Mouse (Mus musculus) left cerebral cortex, adult 11 months (tissue): ENCODE measurements around the gene Skida1.

Source experiments
- DNase-seq: peaks from one replicate; pipeline ENCODE4 v3.0.0; 2022; ENCODE audit warnings: low spot score

Skida1 gene

DNA sequence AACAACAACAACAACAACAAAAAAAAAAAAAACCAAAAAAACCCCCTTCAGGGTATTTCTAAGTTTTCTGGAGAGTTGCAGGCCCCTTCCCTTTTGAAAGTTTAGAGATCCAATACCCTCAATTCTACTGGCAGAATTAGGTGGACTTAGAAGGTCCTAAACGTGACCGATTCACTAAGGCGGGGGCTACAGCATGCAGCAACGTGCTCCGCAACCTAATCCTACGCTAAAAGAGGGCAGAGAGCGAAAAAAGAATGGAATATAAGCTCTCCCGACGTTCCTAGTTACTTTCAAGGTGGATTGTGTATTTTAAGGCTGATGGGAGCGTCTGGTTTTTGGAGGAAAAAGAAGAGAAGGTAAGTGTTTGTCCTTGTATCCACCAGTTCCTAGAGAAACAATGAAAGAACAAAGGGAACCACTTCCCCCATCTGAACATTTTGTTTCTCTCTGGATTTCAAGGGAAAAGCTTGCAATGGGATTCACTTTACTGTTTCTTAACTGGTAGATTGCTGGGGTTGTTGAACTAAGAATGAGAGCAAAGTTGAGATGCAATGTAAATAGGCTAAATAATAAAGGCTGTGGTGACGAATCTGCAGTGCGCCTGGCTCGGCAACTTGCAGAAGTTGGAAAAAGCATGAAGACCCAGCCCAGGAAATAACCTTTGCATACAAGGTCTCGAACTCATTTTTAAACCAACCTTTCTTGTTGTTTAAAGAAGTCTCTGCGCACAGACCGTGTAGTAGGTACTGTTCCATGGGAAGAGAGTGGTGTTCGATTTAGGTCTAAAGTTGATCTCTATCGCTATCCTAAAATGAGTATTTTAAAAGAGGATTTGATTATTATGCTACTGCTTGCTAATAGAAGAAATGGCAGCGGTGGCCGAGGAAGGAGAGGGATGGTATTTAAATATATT lies 6.4 kb upstream of the Skida1 start, which contains the start of gene Mllt10:
Gene Mllt10, plus strand, starts transcription at position 222 of the 913 bp plus-strand sequence.
- no peak for DNase-seq

GRCm38 (mm10) chr2:18053951-18054530 lies 5.2 kb upstream of the Skida1 start:
- DNase-seq: no peak

- no peak for DNase-seq
These were observed 4.5 kb upstream of the Skida1 start for GRCm38 (mm10) chr2:18053243-18053950.

DNA sequence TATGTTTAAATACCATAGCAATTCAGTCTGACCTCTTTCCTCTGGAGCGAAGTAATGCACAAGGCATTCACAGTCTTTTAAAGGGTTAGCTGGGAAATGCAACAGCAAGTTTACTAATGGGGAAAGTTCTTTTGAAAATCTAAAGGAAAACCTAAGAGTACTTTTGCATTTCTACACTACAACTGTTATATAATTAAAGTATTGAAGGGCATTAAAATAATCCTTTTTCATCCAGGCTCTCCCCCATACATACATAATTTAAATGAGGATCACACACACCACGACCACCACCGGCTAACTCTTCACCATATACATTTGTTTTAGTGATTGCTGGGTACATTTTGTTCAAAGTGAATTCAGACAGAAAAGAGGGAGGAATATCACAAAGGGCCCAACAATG lies 3.7 kb upstream of the Skida1 start:
- no peak for DNase-seq

- no peak for DNase-seq
These were observed 3.0 kb upstream of the Skida1 start for GRCm38 (mm10) chr2:18051831-18052170.

DNA sequence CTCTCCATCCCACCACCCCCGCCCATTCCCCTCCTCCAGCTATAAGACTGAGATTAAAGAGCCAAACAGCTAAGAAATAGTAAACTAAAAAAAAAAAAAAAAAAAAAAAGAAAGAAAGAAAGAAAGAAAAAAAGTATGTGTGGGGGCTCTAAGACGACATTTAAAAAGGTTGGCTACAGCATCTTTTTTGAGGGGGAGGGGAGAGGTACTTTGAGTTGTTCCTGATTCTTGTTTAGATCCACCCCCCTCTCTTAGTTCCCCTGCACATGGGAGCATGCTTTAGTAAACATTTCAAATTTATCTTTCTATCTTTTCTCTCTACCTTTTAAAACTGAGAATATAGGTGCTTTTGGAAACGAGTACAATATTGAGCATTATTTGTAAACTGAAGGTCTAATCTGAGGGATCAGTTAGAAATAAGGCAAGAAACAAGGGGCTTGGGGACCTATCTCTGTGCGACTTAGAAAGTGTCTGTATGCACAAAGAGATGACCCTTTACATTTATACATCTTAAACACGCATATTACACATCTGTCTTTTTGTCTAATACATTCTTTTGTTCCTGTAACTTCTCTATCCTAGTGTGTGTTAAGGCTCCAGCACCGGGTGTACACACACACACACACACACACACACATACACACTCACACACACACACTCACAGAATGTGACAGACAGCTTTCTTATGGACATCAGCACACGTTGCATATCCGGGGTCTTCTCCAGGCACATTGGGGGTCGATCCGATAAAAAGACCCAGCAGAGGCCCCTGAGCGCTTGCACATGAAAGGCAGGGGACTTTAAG lies 2.4 kb upstream of the Skida1 start:
- no peak for DNase-seq

- no peak for DNase-seq
These were observed 1.7 kb upstream of the Skida1 start for GRCm38 (mm10) chr2:18050541-18050985.

- DNase-seq: no peak
These were observed 1.2 kb upstream of the Skida1 start for GRCm38 (mm10) chr2:18050018-18050417.

GRCm38 (mm10) chr2:18049279-18049821 lies 499 bp upstream of the Skida1 start:
- no peak for DNase-seq

DNA sequence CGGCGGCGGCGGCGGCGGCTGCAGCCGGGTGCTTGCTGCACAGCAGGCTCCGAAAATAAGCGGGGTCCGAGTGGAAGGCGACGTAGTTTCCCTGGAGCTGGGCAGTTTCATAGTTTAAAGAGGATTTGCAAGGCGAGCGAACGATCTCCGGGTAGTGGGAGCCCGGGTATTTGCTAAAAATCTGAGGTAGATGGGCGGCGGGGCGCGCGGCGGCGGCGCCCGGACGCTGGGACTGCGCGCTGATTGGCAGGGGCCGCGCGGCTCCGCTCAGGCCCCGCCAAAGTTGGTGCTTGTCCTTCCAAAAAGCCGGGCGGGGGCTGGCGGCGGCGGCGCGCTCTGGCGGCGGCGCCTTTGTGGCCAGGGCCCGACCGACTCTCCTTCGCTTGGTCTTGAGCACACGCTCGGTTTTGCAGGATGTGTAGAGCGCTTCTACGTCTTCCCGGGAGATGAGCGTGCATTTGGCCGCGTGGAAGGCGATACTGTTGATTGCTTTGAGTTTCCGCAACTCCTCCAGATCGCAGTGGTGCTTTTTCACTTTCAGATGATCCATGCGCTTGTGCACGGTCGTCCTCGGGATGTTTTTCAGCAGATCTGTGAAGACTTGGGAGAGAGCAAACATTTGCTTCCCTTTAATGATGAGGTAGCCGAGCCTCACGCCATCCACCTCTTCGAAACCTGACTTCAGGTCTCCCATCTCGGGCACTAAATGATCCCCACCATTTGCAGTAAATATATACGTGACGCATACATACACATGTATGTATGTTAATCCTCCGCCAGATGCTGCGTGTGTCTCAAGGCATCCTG lies 1.0 kb downstream of the Skida1 start:
- DNase-seq: peak; percentile 48

- DNase-seq: peak; percentile 44
These were observed 1.8 kb downstream of the Skida1 start for GRCm38 (mm10) chr2:18046758-18047645.

- DNase-seq: no peak
These were observed 2.7 kb downstream of the Skida1 start for GRCm38 (mm10) chr2:18046186-18046585.

DNA sequence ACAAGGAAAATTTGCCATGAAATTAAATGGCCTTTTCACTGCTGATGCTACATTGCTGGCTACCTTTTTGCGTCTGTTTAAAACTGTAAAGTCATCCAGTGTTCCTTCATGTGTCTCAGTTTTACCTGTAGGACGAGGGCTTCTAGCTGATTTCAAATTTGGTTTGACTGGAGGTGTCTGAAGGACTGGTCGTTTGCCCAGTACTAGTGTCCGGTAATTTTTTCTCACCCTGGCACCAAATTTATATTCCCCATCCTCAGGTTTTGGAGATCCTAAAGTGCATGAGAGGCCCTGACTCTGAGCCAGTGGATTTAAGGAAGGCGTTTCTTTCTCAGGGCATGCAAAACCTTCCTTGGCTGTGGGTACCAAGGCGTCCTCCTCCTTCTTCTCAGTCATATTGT lies 3.1 kb downstream of the Skida1 start:
- DNase-seq: no peak

GRCm38 (mm10) chr2:18045143-18045780 lies 3.6 kb downstream of the Skida1 start:
- DNase-seq: no peak

DNA sequence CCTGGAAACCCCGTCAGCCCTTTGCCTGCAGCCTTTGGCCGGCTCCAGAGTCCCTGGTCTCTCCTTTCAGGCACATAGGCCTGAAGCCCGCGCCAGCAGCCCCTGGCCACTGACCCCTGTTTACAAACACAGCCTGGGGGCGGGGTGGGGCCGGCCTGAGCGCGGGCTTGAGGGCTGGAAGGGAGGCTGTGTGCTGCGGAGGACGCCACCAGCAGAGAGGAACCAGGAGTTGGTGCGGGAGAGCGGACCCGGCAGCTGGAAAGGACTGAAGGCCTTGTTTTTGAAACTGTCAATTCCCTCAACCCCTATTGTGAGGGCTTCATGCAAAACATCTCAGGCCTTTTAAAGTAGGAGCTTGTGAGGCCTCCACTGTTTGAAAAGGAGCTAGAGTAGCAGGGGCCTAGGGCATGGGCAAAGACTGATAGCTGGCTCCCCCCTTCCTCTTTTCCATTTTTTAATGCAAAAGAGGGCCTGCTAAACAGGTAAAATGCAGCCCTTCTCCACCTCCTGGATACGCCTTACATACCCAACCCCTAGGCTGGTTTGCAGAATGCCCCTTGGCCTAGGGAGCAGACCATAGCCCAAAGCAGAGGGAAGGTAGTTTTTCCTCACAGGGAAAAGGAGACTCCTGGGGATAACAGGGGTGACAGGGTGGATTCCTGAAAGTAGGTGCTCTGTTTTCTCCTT lies 7.5 kb downstream of the Skida1 start:
- no peak for DNase-seq

- DNase-seq: no peak
These were observed 8.3 kb downstream of the Skida1 start for GRCm38 (mm10) chr2:18040347-18041160.

DNA sequence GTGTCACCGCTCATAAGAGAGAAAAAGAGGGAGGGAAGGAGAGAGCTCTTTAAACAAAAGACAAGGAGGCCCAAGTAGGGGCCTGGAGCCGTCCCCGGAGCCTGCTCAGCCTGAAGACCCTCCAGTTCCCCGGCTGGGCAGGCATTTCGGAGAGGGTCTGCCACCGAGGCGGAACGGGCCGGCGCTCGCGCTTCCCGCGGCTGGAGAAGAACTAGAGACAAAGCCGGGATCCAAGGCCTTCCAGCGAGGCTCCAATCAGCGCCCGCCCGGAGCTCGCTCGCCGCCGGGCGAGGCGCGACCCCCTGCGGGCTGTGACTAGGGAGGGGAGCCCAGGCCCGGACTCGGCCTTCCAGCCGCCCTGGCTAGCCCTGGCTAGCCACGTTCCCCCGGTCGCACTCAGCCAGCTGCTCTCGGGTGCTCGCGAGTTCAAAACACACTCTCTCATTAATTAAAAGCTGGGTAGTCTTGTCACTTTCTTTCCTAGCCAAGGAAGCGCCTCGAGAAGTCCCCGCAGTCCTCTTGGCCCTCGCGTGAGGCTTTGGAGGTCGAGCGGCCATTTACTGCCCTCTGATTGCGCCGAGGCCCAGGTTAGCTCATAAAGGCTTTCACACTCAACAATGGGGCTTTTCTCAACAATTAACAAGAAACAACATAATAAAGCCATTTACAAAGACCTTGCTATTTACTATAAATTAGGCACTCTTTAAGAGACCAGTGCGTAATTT lies 9.1 kb downstream of the Skida1 start:
- no peak for DNase-seq
